Mouse (Mus musculus): ENCODE data around the gene Pitpnm2.

The Pitpnm2 gene

DNA sequence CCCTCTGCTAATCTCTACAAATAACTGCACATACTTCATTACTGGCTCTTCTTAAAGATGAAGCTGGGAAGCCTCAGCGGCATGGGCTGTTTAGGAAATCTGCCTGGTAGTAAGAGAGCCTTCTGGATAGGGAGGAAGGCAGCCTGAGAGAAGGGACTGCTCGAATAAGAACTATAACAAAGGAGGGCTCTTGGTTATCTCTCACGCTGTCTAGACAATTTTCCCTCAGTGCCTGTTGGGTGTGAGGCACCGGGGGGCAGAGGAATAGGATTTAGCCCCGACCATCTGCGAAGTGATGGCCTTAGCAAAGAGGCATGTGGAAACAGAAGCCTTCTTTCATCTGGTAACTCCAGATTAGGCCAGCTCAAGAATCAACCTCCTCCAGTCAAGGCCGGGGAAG is 2.3 kb downstream of the Pitpnm2 start:
- no peak for DNase-seq

DNA sequence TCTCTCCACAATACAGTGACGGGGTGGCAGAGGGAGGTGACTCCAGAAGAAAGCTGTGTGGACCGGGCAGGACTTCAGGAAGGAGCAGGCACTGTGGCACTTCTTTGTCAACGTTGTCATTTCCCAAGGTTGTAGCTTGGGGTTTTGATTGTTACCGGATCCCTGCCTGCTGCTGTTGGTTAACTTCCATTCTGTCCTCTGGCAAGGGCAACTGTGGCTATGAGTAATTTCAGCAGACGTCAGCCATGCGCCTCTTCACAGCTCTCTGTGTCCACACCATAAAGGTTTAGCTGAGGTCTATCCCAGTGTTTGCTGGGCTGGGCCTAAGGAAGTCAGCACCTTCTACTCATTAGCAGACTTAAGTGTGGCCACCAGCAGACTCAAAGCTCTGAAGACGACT is 4.7 kb downstream of the Pitpnm2 start:
- DNase-seq = no peak

DNA sequence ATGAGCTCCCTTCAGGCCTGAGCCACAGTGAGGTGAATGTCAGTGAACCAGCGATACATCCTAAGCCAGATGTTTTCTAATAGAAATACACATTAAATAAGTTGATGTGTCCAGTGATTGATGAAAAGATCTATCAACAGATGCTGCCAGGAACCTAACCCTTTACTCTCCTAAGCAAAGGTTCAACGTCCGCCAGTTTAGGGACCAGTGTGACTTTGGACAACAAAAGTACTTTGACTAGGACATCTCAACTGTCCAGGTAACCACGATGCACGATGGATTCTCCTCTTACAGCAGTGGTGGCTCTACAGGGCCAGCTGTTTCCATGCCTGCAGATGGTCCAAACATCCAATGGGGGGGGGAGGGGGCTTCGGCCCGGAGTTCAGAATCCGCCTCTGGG is 5.1 kb downstream of the Pitpnm2 start:
- no peak for DNase-seq

DNA sequence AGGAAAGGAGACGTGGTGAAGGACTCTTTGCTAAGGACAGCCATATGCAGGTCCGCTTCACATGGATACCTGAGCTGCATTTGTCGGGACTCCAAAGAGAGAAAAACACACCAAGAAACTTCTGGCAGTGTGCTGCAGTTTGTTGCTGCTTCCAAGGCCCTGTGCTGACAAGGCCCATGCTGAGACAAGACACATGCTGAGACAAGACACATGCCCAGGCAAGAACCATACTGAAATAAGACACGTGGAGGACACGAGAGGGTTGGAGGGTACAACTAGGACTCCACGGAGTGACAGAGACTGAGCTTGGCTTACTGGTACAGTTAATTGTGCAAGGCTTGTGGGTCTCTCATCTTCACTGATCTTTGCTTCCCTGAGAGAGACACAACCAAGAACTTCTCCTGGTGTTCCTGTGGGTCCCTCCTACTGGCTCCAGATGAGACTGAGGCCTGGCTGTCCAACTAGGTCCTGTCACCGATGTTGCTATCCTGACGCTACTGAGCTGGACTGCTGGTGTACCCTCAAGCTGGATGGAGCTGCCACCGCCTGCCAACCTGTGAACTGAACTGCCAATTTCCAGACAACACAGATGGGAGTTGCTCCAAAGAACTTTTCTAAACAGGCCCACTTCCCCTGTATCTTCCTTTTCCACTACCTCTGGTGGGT is 6.2 kb downstream of the Pitpnm2 start:
- no peak for DNase-seq

DNA sequence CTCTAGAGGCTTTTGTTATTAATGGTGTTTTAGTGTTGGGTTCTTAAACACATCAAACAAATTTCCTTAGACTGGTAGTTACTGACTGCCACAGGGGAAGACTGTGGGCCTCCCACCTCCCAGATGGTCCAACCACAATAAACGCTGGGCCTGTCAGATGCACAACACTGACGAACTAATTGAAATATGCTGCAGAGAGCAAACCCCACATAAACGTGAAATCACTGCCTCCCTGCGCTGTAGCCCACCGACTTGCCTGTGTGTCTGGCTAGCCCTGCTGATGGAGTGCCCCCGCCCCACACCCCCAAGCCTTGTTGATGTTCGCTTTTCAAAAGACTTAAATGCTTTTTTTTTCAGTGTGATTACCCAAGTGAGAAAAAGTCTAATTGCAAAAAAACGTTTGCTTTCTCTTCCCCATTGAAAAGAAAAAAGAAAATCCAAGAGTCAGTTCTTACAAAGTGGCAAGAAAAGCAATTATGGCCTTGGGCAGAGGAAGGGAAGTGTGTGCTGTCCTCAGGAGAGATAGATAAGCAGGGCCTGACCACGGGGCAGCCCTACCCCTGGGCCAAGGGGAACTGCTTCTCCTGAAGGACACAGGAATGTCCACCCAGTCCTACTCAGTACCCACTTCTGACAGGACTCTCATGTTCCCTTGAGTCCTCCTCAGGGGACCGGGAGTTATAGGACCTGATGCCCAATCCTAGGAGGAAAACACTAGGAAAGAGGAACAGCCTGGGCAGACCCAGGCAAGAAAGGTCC is 7.7 kb downstream of the Pitpnm2 start:
- DNase-seq = no peak

DNA sequence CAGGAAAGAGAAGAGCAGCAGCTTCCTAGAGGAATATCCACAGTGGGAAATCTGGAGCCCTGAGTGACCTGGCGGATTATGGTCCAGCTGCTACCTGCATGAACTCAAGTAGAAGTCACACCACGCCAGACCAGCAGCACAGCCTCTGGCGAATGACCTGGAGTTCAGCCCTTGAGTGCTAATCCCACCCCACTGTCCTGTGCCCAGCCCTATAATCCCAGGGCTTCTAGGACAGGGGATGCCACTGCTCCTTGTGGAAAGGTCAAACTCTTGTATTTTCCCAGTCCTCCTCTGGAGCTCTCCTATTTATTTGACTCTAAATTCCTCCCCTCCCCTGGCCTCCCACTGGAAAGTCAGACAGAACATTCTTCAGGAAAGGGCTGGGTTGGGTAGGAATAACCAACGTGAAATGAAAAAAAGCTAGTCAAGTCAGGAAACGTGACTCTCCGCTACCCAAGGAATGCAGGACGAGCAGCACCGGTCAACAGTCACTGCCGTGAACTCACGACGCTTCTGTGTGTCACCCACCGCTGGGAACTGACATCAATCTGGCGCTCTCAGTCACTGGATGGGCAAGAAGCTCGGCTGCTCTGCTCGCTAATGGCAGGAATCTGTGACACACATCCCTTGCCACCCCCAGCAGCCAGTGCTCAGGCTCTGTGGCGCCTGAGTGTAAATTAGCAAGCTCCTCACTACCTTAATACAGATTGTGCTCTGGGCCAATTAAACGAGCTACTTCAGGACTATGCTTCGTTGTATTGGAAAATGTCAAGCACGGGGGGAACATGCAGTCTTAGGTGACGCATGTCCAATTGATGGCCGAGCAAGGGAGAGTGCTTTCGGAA is 8.5 kb downstream of the Pitpnm2 start:
- DNase-seq = no peak

DNA sequence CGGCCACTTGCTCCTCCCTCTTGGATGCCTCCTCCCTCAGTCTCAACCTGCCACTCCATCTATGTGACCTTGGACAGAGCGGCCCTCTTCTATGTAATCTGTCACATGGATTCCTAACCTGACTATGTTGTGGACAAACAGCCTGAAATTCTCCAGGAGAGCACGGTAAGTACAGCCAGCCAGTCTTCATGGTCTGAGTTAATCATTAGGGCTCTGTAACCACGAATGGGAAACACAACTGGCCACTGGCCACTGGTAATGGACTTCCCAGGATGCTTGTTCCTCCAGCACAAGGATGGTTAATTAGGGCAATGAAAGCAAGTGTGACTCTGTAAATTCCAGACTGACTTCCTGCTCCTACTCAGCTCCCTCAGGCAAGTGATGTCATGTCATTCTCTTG is 13.4 kb downstream of the Pitpnm2 start:
- no peak for DNase-seq

DNA sequence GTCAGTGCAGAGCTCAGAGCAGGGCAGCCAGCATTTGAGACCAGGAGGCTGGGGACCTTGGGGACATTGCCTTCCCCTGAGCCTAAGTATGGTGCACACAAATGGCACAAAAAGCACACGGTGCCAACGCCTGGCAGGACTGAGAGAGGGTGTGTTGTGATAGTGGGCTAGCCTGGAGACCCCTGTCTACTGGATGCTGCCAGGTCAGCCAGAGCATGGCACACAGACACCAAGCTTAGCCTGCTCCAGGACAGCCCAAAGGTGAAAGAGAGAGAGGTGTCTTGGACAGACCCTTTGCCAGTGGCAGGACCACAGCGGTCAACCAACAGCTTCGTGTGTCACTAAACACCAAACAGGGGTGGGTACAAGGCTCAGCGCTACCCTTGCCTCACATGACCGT is 14.8 kb downstream of the Pitpnm2 start:
- DNase-seq = no peak

DNA sequence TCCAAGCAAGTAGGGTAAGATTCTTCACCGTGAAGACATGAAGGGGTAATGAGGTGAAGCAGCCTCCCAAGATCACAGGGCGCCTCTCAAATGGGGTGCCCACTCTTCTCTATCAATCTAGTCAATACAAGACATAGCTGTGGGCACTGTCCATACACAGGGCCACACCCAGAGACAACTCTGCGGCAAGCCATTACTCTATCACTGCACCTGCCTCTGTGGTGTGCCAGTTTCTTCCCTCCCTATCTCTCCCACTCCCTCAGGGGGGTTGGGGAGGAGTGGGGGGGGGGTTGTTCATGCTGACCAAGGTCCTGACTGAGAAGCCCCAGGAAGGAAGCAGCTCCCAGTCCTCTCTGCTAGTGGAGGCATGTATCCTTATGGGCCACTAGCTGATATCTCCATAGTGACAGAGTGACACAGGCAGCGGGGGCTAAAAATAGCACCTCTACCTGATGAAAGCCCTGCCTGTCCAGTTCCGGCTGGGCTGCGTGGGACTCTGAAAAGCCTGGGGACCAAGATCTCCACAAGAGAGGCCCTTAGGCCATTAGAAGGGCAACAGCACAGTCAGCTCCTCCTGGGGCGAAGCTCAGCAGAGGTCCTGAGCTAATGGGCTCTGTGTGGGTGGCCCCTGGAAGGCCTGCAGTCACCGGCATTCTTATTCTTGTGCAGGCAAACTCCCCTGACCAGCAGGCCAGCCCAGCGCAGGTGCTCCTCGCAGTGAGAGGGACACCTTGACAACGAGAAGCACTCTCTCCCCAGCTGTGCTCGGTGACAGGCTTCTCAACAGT is 15.5 kb downstream of the Pitpnm2 start:
- DNase-seq = no peak

DNA sequence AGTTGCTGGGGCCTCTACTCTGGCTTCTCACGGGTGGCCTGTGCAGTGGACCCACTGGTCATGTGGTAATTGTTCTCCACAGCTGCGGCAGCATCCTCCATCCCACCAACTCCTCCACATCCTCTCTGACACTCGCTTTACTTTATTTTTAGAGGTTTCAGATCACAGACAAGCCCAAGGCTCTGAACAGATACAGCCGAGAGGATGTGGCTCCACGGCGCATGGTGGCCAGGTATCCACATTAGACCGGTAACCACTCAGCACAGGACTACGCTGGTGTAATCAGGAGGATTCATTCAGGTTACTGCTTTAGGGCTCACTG is 16.5 kb downstream of the Pitpnm2 start:
- no peak for DNase-seq

DNA sequence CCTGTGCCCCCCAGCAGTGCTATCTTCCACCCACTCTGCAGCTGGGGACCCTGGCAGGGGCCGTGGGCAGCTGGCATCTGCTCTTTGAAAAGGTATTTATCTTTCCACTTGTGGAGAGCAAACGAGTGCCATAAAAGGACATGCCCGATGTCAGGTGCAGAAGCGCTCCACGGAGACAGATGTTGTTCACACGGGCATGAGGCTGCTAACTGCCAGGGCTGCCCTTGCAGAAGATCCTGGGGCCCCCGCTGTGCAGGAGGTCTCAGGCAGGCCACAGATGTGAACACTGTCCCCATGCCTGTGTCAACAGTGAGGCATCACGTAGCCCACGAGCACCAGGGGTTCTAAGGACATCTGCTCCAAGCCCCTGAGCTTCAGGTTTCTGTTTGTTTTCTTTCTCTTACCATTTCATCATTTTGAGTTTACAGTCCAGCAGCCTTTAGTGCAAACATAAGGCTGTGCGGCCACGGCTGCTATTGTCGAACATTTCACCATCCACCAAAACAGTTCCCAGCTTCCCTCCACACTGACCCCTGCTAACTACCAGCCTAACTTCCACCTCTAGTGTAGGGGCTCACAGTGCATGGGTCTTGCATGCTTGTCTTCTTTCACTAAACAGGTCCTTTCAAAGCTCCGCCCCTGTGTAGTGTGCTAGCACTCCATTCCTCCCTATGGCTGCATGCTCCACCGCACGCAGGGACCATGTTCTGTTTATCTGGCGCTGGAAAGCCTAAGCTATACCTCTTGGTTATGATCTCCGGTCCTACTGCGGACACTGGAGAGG is 17.0 kb downstream of the Pitpnm2 start:
- DNase-seq = no peak

DNA sequence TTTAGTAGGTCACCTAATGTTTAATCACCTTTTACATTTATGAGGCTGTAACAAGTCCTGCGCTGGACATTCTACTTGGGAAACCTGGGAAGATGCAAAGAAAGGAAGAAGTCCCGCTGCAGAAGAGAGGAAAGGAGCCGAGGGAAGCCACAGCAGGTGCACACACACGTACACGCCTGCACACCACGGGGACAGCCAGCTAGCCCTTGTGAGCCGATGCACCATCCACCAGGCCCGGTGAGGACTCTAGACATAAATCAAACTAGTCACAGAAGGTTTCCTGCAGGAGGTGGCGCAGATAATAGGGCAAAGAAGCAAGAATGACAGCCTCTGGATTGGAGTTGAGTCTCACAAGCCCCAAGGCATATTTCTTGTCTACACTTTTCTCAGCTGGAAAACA is 19.1 kb downstream of the Pitpnm2 start:
- DNase-seq = no peak

DNA sequence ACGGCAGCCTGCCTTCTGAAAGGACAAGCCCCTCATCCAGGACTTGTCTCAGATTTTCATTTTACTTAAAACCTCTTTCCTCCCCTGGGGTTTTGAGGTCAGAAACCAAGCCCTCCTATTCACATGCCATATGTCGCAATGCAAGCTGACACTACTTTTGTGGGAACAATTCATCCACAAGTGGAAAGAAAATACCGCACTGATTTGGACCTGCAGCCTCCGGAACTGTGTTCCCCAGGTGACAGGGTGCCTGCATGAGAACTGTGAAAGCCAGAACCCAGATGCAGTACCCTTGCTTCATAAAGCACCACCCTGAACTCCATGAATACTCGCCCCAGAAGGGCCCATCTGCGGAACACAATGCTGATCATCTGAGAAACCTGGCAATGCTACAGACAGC is 22.4 kb downstream of the Pitpnm2 start:
- no peak for DNase-seq

DNA sequence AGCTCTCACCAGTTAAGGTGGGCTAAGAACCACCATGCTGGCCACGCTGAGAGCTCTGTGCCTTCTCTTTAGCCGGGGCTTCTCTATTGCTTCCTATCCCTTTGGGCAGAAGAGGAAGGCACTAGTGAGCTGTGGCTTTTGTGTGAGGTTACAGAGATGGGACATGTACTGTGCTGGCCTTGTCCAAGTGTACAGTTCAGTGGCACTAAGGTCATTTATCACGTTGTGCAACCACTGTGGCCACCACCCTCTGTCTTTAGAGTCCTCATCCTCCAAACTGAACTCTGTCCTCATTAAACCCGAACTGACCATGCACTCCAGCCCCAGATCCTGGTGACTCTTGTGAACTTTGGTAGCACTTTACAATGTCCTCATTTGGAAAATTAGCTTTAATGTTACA is 23.1 kb downstream of the Pitpnm2 start:
- DNase-seq = no peak

DNA sequence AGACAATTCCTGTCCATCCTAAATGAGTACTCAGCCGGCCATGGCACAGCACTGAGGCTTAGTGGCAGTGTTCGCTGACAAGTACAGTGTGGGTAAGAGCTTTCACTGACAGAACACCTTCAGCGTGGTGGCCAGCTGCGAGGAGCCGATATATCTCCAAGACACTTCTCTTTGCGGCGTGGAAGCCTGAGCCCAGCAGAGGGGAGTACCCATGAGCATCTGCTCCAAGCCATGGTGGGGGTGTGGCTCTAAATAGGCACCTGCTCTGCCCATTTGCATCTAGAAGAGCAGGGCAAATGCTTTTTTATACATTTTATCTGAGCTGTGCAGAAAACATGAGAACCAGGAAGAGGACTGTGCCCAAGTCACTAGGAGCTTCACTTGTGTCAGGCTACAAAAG is 23.7 kb downstream of the Pitpnm2 start:
- DNase-seq = no peak

DNA sequence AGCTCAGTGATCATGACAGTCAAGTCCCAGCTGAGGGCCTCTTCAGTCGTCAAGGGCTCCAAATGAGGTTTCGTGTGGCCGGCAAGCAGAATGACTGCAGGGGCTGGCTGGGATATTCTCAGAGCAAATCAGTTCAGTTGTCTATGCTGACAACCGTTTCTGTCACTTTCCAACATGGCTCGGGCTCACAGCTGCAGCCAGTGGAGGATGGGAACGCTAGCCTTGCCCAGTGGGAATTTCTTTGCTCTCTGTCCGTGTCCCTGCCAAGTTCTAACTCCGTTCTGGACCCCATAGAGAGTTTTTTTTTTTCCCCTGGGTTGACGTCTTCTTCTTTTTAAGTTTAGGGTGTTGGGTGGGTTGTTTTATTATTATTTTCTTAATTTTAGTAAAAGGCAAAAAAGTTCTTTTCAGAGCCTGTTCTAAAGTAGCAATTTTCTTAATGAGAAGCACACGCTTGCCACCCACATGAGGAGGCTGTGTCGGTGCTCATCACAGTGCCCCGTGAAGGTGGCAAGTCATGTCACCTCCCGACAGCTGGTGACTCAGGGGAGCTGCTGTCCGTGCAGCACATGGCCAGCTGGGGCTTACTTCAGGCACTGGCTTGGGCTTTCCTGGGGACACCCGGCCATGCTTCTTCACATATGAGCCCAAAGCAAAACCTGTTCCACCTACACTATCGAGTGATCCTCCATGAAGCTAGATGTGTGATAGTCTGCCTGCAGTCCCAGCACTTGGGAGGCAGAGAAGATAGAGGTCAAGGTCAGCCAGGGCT is 25.1 kb downstream of the Pitpnm2 start:
- DNase-seq = no peak

DNA sequence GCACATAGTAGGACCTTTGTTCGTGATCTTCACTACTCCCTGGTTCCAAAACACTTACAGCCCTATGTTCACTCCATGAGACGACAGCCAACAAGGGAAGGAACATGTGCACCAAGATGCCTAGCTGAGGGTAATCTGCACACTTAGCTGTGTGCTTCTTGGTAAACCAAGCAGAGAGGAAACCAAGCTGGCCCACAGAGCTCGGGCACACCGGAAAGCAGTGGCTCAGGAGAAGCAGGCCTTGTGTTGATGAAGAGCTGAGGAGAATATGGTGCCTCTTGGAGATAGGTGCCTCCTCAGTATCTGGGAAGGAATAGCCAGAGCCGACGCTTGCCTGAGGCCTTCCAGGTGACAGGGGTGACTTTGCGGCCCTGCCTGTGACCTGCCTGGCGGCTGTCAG is 26.0 kb downstream of the Pitpnm2 start:
- no peak for DNase-seq

DNA sequence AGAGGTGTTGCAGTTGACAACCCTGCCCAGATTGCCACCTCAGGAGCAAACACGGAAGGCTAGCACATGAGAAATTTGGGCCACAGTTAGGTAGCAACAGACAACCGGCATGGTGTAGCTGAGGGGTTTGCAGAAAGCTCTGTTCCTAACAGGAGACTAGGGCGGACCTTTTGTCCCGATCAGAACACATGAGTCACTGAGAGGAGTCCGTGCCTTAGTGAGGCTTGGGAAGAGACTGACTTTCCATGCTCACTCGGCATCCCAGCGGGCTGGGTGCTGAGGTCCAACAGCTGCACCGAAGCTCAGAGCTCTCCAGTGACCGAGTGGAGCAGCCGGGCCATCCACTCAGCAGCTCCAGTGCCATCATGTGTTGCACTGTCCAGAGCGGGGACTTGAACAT is 26.9 kb downstream of the Pitpnm2 start:
- DNase-seq = no peak

DNA sequence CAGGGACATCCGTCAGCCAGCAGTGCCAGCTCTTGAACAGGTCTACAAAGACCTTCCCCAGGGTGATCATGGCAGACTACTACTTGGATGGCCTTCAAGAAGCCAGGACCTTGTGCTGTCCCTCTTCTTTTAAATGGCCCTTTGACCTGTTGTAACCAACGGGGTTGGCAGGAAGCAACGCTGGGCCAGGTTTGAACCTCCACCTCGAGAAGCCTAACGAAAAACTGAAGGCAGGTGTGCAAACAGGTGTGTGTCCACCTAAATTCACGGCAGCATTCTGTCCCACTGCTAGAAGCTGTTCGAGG is 27.9 kb downstream of the Pitpnm2 start:
- DNase-seq = no peak

DNA sequence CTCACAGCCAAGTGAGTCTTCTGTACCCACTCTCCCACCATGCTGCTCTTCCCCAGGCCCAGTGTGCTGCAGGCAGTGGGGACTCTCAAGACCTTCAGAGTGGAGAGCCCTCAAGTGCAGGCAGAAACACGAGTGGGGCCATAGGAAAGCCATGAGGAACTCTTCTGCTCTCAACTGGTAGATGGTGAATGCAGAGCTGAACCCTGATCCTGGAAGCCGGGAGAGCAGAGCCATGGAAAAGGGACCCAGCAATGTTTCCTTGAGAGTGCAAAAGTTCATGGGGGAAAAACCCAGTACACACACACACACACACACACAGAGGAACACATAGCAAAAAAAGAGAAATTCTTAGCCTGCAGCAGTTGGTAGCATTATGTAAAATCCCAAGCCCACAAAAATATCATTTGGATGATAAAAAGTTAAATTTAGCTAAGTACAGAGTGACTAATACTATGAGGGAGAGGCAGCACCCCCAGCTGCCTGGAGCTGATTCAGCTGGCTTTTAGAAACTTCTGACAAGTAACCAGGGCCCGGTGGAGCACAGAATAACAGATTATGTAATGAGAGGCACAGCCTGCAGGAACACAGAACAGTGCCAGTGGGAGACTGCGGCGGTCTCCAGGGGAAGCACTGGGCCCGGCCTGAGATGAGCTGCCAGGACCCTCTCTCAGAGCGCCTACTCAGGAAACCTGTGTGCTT is 28.4 kb downstream of the Pitpnm2 start:
- peak; percentile 94 for DNase-seq

DNA sequence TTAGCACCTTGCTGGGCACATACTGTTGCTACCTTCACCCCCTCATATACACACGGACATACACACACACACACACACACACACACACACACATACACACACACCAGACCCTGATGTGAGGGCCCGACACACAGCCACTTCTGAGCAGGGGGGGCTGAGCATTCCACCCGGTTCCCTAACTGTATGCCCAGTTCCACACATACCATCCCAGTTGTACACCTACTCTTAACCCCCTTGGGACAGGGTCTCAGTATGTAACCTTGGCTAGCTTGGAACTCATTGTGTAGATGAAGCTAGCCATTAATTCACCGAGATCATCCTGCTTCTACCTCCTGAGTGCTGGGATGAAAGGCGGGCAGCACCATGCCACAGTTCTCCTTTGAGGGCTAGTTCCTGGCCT is 29.0 kb downstream of the Pitpnm2 start:
- DNase-seq = no peak

Data from right cerebral cortex, adult 18-20 months (tissue).